Mouse (Mus musculus): ENCODE data around the gene P4hb. TPM values are rescaled to one million over a fixed set of nuclear protein-coding genes. Genes with fewer than 3 reads are reported as not detected.
A peak's percentile ranks its signal among the peaks of the same experiment; 100 is the strongest.

Gene P4hb
- polyA plus RNA-seq, 1 experiment from 2014 or later: 425 TPM

- H3K27me3 ChIP-seq (replicated peaks): no peaks in the 10 kb centered on the region
- WGBS: 96% methylated on average over 3 of the region's 3 CpGs
- H3K27ac ChIP-seq: no peak overlapping the region
- H3K4me3 ChIP-seq: no peak overlapping the region
- H3K4me2 ChIP-seq (replicated peaks): no peak overlapping the region
- H3K36me3 ChIP-seq: peaks cover 36% of the 10 kb centered on the region
- peaks cover 26% of the 10 kb centered on the region for H3K4me1 ChIP-seq
- no peak overlapping the region for H3K9ac ChIP-seq
- ATAC-seq (ENCODE audit: low FRiP score, low read depth): no peak
- no peaks in the 10 kb centered on the region for H3K9me3 ChIP-seq
Observed at GRCm38 (mm10) chr11:120545964-120546363, 27.1 kb downstream of the P4hb start.

DNA sequence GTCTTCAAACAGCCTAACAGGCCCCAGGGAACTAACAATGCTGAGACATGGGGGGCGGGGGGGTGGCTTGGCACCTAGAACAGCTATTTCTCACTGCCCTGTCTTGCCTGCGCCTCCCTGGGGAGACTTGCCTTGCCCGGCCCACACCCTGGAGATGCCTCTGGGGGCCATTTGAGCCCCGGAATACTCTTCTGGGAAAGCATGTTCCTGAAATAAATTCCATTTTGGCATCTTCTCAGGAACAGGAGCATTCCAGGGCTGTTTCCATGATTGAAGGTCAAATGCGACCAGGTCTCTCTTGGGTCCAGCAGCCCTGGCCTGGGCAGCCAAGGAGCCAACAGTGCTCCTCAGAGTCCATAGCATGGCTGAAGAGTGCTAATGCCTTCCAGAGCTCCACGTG is 30.7 kb downstream of the P4hb start:
- Histone ChIP-seq H3K4me3 (no peak overlapping the region), H3K9me3 (no peaks in the 10 kb centered on the region), H3K27ac (no peak overlapping the region), H3K27me3 (replicated peaks) (no peaks in the 10 kb centered on the region), H3K36me3 (peaks cover 34% of the 10 kb centered on the region), H3K4me2 (replicated peaks) (no peak overlapping the region), H3K9ac (no peak overlapping the region), H3K4me1 (peaks cover 16% of the 10 kb centered on the region)
- 93% methylated on average over 6 of the region's 6 CpGs for whole genome bisulfite sequencing
- ATAC-seq (ENCODE audit: low FRiP score, low read depth): no peak

- WGBS: 50% methylated on average over 4 of the region's 4 CpGs
- ATAC-seq (ENCODE audit: low FRiP score, low read depth): no peak
- Histone ChIP-seq H3K9me3 (no peaks in the 10 kb centered on the region), H3K36me3 (peaks cover 32% of the 10 kb centered on the region), H3K27me3 (replicated peaks) (no peaks in the 10 kb centered on the region), H3K4me2 (replicated peaks) (no peak overlapping the region), H3K4me1 (peaks cover 16% of the 10 kb centered on the region), H3K9ac (no peak overlapping the region), H3K27ac (no peak overlapping the region), H3K4me3 (no peak overlapping the region)
Observed at GRCm38 (mm10) chr11:120541907-120542306, 31.1 kb downstream of the P4hb start.

DNA sequence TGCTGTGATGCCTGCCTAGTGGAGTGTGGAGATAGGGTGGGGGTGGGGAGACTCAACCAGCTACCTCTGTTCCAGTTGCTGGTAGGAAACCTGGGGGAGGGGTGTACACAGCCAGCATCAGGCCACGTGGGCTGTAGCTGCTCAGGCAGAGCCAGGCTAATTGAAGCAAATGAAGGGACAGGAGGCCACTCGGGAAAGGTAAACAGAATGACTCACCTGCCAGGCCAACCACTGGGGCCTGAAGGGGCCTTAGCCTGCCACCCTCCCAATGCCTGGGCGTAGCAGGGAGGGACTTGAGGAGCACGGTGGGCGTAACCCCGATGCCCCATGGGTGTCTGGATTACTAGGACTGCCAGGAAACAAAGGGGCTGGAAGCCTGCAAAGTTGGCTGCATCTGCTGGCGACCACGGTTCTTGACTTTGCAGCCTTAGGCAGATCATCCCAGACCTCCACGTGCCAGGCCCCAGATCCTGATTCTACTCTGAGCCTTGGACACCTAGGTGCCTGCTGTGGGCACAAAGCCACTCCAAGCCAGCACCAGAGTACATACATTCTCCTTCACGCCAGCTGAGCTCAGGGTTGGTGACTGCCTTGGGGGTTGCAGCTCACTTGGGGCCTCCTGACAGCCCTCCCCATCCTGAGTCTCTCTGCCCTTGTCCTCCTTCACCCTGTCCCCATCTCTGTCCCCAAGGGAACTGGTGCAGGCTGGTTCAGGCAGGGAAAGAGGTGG is 33.6 kb downstream of the P4hb start:
- no peak overlapping the region; the same call in 1 of the 2 replicates for H3K9ac ChIP-seq
- 0 out of 2 replicates have a peak, but pooled peaks cover 12% of the 10 kb centered on the region for H3K27me3 ChIP-seq (replicated peaks)
- no peak overlapping the region for H3K4me3 ChIP-seq
- no peak overlapping the region for H3K27ac ChIP-seq
- peaks cover 27% of the 10 kb centered on the region for H3K36me3 ChIP-seq
- H3K4me1 ChIP-seq: peaks cover 12% of the 10 kb centered on the region
- no peak; the same call in 1 of the 2 replicates for ATAC-seq (ENCODE audit: low FRiP score, low read depth)
- no peak overlapping the region for H3K4me2 ChIP-seq (replicated peaks)
- H3K9me3 ChIP-seq: no peaks in the 10 kb centered on the region
- WGBS: 30% methylated on average over 10 of the region's 10 CpGs

GRCm38 (mm10) chr11:120538955-120539284 is 34.1 kb downstream of the P4hb start:
- peaks cover 22% of the 10 kb centered on the region for H3K36me3 ChIP-seq
- no peak overlapping the region for H3K9ac ChIP-seq
- 66% methylated on average over 8 of the region's 8 CpGs for WGBS
- H3K4me3 ChIP-seq: no peak overlapping the region
- ATAC-seq (ENCODE audit: low FRiP score, low read depth): no peak
- H3K9me3 ChIP-seq: no peaks in the 10 kb centered on the region
- no peak overlapping the region for H3K27ac ChIP-seq
- H3K4me1 ChIP-seq: peaks cover 12% of the 10 kb centered on the region
- H3K4me2 ChIP-seq (replicated peaks): no peak overlapping the region
- peaks cover 17% of the 10 kb centered on the region; the same call in 1 of the 2 replicates for H3K27me3 ChIP-seq (replicated peaks)

DNA sequence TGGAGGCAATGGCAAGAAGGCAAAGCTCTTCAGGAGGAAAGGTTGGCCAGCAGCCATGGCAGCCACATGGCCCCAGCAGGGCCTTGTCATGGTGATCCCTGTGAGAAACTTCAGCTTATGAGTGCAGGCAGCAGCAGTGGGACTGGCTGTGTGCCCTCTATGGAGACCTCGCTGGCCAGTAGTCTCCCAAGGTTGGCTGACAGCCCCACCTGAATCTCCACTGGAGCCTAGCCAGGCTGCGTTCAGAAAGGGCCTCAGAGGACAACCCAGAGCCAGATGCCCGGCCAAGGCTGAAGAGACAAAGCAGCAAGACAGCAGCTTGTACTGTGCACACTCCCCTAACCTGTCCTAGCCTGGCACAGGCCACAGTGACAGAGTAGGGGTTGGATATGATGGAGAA is 34.6 kb downstream of the P4hb start:
- no peak overlapping the region for H3K27ac ChIP-seq
- H3K4me2 ChIP-seq (replicated peaks): no peak overlapping the region
- no peak for ATAC-seq (ENCODE audit: low FRiP score, low read depth)

GRCm38 (mm10) chr11:120535804-120536203 is 37.2 kb downstream of the P4hb start:
- peaks cover 16% of the 10 kb centered on the region for H3K4me1 ChIP-seq
- peaks cover 48% of the 10 kb centered on the region for H3K27me3 ChIP-seq (replicated peaks)
- H3K9me3 ChIP-seq: no peaks in the 10 kb centered on the region
- H3K9ac ChIP-seq: no peak overlapping the region
- ATAC-seq (ENCODE audit: low FRiP score, low read depth): no peak
- 70% methylated on average over 3 of the region's 3 CpGs for WGBS
- no peak overlapping the region for H3K4me2 ChIP-seq (replicated peaks)
- H3K27ac ChIP-seq: no peak overlapping the region
- H3K4me3 ChIP-seq: no peak overlapping the region
- H3K36me3 ChIP-seq: no peaks in the 10 kb centered on the region

More for the DNA sequence above, 34.6 kb downstream of the P4hb start:
- peaks cover 17% of the 10 kb centered on the region for H3K36me3 ChIP-seq
- no peak overlapping the region for H3K9ac ChIP-seq
- H3K9me3 ChIP-seq: no peaks in the 10 kb centered on the region
- peaks cover 21% of the 10 kb centered on the region for H3K27me3 ChIP-seq (replicated peaks)
- peaks cover 12% of the 10 kb centered on the region for H3K4me1 ChIP-seq
- WGBS: 78% methylated on average over 3 of the region's 3 CpGs
- no peak overlapping the region for H3K4me3 ChIP-seq

DNA sequence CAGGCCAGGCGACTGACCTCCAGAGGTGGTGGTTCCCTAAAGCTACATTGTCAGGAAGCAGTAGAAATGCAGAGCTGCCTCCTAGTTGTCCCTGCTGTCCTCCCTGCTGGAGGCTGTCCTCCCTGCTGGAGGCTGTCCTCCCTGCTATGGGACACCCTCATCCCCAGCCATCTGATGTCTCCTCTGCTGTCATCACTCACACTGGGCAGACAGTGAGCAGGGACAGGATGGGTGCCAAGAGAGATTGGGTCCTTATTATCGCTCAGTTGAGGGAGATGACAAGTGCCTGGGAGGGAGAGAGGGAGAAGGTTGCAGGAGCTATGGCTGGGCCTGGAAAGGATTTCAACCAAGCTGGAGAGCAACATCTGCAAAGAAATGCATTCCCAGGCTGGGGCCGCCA is 37.9 kb downstream of the P4hb start:
- WGBS: 77% methylated on average over 3 of the region's 3 CpGs
- no peaks in the 10 kb centered on the region for H3K9me3 ChIP-seq
- H3K36me3 ChIP-seq: no peaks in the 10 kb centered on the region
- no peak overlapping the region for H3K27ac ChIP-seq
- peaks cover 23% of the 10 kb centered on the region for H3K4me1 ChIP-seq
- no peak for ATAC-seq (ENCODE audit: low FRiP score, low read depth)
- H3K4me2 ChIP-seq (replicated peaks): no peak overlapping the region
- H3K9ac ChIP-seq: no peak overlapping the region
- H3K4me3 ChIP-seq: no peak overlapping the region
- H3K27me3 ChIP-seq (replicated peaks): peaks cover 55% of the 10 kb centered on the region

GRCm38 (mm10) chr11:120534093-120534492 is 39.0 kb downstream of the P4hb start:
- Histone ChIP-seq H3K4me1 (peaks cover 13% of the 10 kb centered on the region), H3K4me3 (no peak overlapping the region), H3K4me2 (replicated peaks) (no peak overlapping the region), H3K9ac (no peak overlapping the region), H3K27me3 (replicated peaks) (peaks cover 65% of the 10 kb centered on the region), H3K9me3 (no peaks in the 10 kb centered on the region), H3K27ac (no peak overlapping the region), H3K36me3 (no peaks in the 10 kb centered on the region)
- 82% methylated on average over 8 of the region's 8 CpGs for WGBS
- no peak for ATAC-seq (ENCODE audit: low FRiP score, low read depth)

- Histone ChIP-seq H3K36me3 (no peaks in the 10 kb centered on the region), H3K4me1 (peaks cover 11% of the 10 kb centered on the region), H3K27me3 (replicated peaks) (peaks cover 83% of the 10 kb centered on the region), H3K9me3 (no peaks in the 10 kb centered on the region), H3K9ac (no peak overlapping the region), H3K4me3 (no peak overlapping the region), H3K27ac (no peak overlapping the region), H3K4me2 (replicated peaks) (no peak overlapping the region)
- WGBS: 34% methylated on average over 9 of the region's 9 CpGs
- no peak for ATAC-seq (ENCODE audit: low FRiP score, low read depth)
Observed at GRCm38 (mm10) chr11:120531646-120532045, 41.4 kb downstream of the P4hb start.

DNA sequence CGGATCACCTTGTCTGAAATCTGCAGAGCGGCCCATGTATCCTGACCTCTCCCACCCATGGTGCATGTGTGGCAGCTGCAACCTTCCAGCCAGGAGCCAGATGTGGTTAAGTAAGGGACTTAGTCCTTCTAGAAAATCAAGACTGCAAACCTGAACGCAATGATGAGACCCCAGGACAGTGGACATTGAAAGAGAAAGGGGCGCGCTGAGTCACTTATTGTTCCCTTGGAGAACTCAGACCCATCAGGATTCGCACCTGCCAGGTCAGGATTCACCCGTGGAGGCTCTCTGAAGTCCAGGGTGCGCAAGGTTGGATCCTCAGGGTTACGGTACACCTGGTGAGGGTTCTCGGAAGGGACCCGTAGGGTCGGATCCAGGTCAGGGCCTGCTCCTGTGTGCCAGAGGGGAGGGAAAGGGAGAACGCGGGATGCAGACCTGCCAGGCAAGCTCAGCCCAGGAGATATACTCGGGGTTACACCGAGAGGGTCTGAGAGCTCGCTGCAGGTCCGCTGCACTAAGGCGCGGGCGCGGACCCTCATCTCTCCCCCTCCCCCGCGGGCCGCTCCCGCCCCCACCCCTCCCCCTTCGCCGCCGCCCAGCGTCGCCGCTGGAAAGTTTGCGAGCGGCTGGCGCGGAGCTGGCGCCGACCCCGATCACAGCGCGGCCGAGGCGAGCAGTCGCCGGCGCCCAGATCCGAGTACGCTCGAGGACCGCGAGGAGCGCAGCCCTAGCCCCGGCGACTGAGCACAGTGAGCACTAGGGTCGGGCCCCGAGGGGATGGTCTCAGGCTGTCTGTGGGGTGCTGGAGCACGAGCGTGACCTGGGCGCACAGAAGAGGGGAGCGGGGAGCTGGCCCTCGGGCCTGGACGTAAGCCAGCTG is 42.7 kb downstream of the P4hb start, which contains the start of gene Gcgr:
TSS of gene Gcgr (plus strand) at position 615 of the 880 bp plus-strand sequence.
- peaks cover 79% of the 10 kb centered on the region for H3K27me3 ChIP-seq (replicated peaks)
- H3K4me2 ChIP-seq (replicated peaks): peak within 1 kb of the TSS; percentile 70
- H3K36me3 ChIP-seq: no peaks in the 10 kb centered on the region
- 8% methylated on average over 59 of the region's 62 CpGs for WGBS
- H3K9me3 ChIP-seq: no peaks in the 10 kb centered on the region
- H3K9ac ChIP-seq: peak within 1 kb of the TSS; percentile 50
- ATAC-seq (ENCODE audit: low FRiP score, low read depth): no peak
- peak within 1 kb of the TSS; percentile 30 for H3K4me3 ChIP-seq
- peaks cover 11% of the 10 kb centered on the region for H3K4me1 ChIP-seq
- H3K27ac ChIP-seq: no peak within 1 kb of the TSS

GRCm38 (mm10) chr11:120528903-120529302 is 44.1 kb downstream of the P4hb start:
- 52% methylated on average over 4 of the region's 4 CpGs for WGBS
- peaks cover 11% of the 10 kb centered on the region for H3K4me1 ChIP-seq
- H3K4me3 ChIP-seq: no peak overlapping the region
- ATAC-seq (ENCODE audit: low FRiP score, low read depth): no peak
- H3K36me3 ChIP-seq: no peaks in the 10 kb centered on the region
- H3K4me2 ChIP-seq (replicated peaks): no peak overlapping the region
- no peak overlapping the region for H3K27ac ChIP-seq
- H3K9ac ChIP-seq: no peak overlapping the region
- peaks cover 65% of the 10 kb centered on the region for H3K27me3 ChIP-seq (replicated peaks)
- H3K9me3 ChIP-seq: no peaks in the 10 kb centered on the region
